Mouse (Mus musculus) layer of hippocampus, postnatal 36 days (tissue): ENCODE results near the gene Smco2. TPM values are rescaled to one million over a fixed set of nuclear protein-coding genes. Genes with fewer than 3 reads are reported as not detected.

Experiments used
- DNase-seq, 2 experiments: peaks; one replicate each; pipeline ENCODE4 v3.0.0; 2022
- total RNA-seq, 2 experiments: library from RNA; stranded (reverse); gene quantifications; 2 replicates each; pipeline ENCODE4 v1.2.3; 2021

The Smco2 gene
- total RNA-seq: not detected

DNA sequence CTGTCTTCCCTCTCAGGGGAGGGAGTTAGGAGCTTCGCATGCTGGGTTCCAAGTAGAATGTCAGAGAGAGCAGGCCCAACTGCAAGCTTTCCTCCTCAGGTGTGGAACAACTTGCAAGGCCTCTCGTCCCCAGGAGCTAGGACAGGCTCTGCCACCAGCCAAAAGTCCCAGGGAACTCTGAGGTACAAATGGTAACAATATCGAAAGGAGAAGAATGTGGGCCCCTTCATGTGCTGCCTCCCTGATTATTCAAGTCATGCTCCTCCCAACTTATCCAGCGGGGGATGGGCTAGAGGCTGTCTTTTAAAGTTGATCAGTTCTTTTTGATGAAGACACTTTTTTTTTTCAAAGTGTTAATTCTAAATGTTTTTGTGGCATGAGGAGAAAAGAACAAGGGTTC, at the start of gene Smco2:
Gene Smco2, plus strand, starts transcription at position 55 of the 400 bp plus-strand sequence.
- DNase-seq: no peak

GRCm38 (mm10) chr6:146809991-146810390, 39.9 kb upstream of the Smco2 start:
- DNase-seq: no peak

DNA sequence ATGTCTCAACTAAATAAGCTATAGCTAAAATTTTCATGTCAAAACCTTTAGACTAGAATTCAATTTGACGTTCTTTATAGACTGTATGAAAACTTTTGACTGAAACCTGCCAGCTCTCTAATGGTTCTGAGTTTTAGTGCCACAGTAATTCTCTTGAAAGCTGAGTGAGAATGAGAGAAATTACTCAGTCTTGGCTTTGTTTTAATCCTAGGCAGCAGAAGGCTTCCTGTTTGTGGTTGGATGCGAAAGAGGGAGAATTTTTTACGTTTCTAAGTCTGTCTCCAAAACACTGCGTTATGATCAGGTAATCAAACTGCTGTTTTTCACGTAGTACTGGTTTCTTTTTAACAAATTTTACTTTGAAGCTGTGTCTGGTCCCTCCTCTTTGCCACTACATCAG, 36.9 kb upstream of the Smco2 start:
- no peak for DNase-seq

- no peak for DNase-seq
These were observed 29.5 kb upstream of the Smco2 start for GRCm38 (mm10) chr6:146820177-146820965.

DNA sequence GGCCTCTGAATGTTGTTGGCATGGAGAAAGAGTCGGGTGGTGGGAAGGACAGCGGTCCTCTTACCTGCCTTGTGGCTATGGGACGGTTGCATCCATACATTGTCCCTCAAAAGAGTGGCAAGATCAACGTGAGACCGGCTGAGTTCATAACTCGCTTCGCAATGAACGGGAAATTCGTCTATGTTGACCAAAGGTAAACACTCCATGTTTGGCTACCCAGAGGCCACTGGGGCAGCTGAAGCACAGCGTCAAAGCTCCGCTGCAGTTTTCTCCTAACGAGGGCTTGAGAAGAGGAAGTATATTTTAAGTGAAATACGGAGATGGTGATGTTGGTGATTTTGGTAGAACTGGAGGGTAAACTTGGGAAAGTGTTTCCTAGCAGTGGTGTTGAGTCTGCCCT, 27.9 kb upstream of the Smco2 start:
- DNase-seq: no peak

DNA sequence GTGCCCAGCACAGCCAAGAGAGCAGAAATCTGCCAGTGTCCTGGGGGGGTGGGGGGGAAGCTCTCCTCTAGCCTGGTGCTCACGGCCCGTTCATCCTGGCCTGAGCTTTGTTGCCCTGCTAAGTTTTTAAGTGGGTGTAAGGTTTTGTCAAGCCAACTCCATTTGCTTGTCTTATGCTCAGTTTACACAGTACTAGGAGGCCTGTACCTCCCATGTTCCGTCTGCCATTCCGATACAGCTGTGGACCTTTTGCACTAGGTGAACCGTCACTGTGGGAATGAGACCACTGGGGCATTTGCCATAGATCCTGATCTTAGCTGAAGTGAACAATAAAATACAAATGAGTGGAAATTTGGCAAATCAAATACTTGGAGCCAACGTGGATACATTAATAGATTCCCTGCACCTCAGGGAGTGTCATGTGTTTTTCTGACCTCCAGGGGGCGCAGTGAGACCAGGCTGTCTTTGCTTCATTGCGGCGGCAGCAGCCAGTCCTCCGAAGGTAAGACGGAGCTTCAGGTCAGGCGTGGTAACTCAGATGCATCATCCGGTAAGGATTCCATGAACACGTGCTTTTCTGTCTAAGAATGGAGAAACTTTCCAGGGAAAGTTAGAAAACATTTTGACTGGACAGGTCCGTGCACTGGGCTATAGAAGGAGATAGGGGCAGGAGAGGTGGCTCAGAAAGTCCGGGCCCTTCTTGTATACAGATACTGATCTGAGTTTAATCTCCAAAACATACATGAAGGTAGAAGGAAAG, 25.0 kb upstream of the Smco2 start:
- peak; percentile 38 to 48 for DNase-seq

DNA sequence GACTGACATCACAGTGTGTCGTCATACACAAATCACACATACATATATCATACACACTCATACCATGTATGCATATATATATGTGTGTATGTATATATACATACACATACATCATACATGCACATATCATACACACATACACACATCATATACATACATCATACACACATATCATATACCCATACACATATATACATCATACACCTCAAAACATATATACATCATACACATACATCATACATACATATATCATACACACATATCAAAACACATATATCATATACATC, 24.5 kb upstream of the Smco2 start:
- DNase-seq: no peak

DNA sequence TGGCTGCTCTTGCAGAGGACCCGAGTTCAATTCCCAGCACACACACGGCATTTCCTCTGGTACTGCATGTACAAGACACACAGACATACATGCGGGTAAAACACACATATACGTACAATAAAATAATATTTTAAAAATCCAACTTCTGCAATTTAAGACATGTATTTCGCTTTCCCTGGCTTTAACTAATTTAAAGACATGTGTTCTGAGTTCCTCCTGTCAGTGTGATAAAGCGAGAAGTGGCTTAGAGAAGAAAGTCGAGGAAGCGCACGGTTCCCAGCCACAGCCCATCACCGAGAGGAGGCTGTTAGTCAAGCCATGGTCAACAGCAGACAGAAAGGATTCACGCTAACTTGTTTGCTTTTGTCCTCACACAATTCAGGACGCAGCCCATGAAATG, 18.6 kb upstream of the Smco2 start:
- DNase-seq: no peak

GRCm38 (mm10) chr6:146833485-146834314, 16.2 kb upstream of the Smco2 start:
- DNase-seq: peak; percentile 31 to 43

GRCm38 (mm10) chr6:146834342-146834741, 15.6 kb upstream of the Smco2 start:
- no peak for DNase-seq

- DNase-seq: no peak
These were observed 14.1 kb upstream of the Smco2 start for GRCm38 (mm10) chr6:146835784-146836183.

DNA sequence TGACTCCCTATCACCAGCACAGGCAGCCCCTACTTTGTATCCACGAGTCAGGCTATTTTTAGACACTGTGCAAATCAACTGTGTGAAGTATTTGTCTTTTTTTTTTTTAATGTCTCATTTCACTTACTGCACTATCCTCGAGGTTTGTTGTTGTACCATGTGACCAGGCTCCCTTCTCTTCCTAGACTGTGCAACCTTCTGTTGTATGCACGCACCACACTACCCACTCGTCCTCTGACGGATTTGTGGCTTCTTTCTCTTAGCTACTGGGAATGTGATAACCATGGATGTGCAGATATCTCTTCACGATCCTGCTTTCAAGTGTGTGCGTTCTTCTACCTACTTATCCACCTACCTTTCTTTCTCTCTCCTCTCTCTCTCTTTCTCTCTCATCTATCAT, 12.6 kb upstream of the Smco2 start:
- DNase-seq: no peak

DNA sequence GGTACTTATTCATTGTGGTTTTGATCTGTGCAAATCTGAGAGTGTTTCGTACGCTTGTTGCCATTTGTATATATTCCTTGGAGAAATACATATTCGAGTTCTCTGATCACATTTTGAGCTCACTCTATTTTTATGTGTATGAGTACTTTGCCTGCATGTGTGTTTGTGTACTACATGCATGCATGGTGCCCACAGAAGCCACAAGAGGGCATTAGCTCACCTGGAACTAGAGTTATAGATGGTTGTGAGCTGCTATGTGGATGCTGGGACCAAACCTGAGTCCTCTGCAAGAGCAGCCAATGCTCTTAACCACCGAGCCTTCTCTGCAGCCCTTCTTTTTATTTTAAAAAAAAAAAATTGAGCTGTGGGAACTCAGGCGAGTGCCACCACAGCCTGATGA, 11.5 kb upstream of the Smco2 start:
- no peak for DNase-seq

GRCm38 (mm10) chr6:146838863-146839262, 11.0 kb upstream of the Smco2 start:
- DNase-seq: no peak

DNA sequence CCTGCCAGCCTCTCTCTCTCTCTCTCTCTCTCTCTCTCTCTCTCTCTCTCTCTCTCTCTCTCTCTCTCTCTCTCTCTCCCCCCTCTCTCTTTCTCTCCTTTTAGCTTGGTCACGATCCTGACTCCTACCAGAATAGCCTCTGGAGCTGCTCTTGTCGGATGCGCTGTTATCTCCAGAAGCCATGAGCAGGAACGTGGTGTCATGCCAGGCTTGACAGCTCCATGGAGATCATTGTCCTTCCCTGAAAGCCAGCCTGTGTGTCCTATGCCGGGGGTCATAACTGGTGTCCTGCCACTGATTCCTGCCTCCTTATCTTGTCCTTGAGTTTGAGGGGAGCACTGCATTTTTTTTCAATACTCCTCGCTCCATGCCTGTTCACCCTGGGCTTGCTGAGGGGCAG, 5.0 kb upstream of the Smco2 start:
- no peak for DNase-seq

DNA sequence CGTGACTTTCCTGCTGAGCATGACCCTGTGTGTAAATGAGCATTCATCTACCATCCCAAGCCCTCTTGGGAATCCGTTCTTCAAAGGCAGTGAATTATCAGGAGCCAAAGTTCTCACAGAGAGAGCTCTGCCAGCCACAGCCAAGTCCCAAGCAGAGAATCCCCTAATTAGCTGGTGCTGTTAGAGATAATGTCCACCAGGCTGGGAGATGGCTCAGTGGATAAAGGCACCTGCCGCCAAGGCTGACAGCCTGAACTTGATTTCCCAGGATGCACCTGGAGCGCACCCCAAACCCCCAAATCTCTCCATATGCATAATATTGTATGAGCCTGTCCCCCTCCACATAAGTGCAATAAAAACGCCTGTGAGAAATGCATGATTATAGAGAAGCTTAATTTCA, 4.6 kb upstream of the Smco2 start:
- DNase-seq: no peak

- no peak for DNase-seq
These were observed 3.7 kb upstream of the Smco2 start for GRCm38 (mm10) chr6:146845961-146846750.

DNA sequence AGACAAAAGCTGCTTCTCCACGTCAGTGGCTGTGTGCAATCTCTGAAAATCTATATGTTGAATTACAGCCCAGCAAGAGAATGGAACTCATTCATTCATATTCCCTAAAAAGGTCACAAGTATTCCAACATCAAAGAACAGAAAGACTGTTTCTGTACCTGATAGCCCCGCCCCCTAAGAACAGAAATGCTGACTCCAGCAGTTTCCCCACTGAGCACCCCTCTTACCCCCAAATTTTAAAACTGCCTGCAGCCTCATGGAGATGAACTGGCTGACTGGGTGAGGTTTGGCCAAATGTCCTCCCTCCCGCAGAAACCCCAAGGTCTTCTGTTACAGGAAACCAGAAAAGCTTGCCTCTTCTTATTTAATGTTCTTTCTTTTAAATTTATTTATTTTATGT, 2.5 kb upstream of the Smco2 start:
- DNase-seq: no peak

DNA sequence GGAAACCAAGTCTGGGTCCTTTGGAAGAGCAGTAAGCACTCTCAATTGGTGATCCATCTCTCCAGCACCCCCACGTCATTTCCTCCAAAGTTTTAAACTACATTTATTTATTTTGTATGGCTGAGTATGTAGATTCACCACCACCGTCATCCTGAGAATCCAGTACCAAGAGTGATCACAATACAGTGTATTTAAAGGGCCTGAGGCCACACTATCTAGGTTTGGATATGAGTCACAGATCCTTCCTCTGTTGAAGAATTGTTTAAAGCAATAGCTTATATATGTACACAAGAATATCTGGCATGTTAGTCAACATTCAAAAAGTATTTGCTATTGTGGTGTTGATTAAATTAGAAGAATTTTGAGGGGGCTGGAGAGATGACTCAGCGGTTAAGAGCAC, 1.6 kb upstream of the Smco2 start:
- no peak for DNase-seq

DNA sequence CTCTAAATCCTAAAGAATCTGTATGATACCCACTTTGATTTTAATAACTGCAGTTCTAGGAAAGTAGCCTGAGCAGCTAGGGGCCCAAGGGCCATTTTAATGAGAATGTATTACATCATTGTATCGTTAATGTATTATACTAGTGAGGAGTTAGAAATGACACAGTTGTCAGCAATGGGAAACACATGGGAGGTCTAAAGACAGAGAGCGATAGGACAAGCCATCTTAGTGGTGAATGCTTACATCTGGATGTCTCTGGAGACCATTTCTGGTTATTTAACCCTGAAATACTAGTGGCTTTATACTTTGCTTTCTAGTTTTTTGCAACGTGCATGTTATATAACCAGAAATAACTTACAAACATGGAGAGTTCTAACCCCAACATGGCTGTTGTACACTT, 2.0 kb downstream of the Smco2 start:
- no peak for DNase-seq

DNA sequence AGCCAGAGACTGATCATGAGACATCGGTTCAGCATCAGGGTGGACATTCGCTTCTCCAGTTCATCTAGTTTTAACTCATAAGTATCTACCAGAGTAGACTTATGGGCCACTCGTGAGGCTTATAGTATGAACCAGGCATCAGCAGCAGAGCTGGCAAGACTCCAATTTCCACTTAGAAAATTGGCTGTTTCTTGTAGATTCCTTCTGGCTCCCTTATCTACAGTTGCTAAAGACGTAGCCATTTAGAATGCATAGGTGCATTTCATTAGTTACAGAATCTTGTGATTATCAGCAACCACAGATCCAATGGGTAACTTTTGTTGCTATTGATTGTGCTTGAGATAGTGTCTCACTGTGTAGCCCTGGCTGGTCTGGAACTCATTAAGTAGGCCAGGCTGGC, 2.8 kb downstream of the Smco2 start:
- DNase-seq: no peak

DNA sequence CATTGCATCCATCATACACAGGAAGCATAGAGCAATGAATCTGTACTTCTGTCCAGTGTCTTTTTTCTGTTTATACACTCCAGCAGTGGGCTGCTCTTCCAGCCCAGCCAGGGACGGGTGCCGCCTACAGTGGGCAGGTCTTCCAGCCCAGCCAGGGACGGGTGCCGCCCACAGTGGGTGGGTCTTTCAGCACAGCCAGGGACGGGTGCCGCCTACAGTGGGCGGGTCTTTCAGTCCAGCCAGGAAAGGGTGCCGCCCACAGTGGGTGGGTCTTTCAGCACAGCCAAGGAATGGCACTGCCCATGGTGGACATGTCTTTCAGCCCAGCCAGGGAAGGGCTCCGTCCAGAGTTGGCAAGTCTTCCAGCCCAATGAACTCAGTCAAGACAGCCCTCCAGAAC, 5.3 kb downstream of the Smco2 start:
- no peak for DNase-seq

DNA sequence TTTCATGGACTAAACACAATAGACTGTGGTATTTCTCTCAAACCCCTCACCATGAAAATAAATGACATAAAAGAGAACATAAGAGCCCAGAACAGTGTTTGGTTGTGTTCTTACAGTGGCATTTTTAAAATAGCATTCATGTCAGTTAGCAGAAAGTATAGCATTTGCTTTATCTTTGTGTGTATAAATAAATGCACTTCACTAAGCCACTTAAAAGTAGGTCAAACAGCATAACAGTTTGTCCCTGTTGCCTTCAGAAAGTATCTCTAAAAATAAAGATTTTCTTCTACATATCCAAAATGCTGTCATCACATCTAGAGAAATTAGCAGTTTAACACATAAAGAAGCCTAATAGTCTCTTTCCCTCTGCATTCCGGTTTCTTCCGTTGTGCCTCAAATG, 7.5 kb downstream of the Smco2 start:
- DNase-seq: no peak
